ENCODE assay signal across 10 mouse cellular contexts in the genomic region with DNA sequence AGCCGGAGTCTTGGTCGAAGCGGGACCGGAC. TPM values are rescaled to one million over a fixed set of nuclear protein-coding genes. Genes with fewer than 3 reads are reported as not detected.
DNase-seq lines count a peak whose midpoint lies in the region; ATAC-seq and TF ChIP-seq lines count a peak whose summit lies in the region.
"Had no signal": no experiment of that assay in that cellular context is flagged by ENCODE, and none has a peak within 500 bp of the region (broad histone marks: within the 10 kb centered on the region; RNA-seq: fewer than 3 reads in every experiment).

A gene (minus strand): TSS at position 27 of the 31 bp plus-strand sequence.

- peak within 1 kb of the TSS; percentile 83 for H3K4me2 ChIP-seq in neural tube, embryonic 11.5 days (ENCODE audit: low read depth)
- peak within 1 kb of the TSS; percentile 71 for H3K4me2 ChIP-seq in liver, embryonic 11.5 days
- H3K4me2 ChIP-seq in stomach, embryonic 16.5 days (ENCODE audit: low read depth, low read length) = peak within 1 kb of the TSS; percentile 95

- H3K9me3 ChIP-seq in neural tube, embryonic 11.5 days (ENCODE audit: control insufficient read depth, low read length) = no peaks in the 10 kb centered on the region
- H3K9me3 ChIP-seq in liver, embryonic 11.5 days (ENCODE audit: control insufficient read depth, low read length) = no peaks in the 10 kb centered on the region
- no peaks in the 10 kb centered on the region for H3K9me3 ChIP-seq in stomach, embryonic 16.5 days (replicated peaks; ENCODE audit: control insufficient read depth, low read length)

- intact Hi-C loops in gastrocnemius, adult 2 months (cut with DNase I) = no loop called here

- peak within 1 kb of the TSS; percentile 42 for H3K9ac ChIP-seq in neural tube, embryonic 11.5 days (ENCODE audit: low read length)
- peak within 1 kb of the TSS; percentile 16; the same call in 1 of the 2 replicates for H3K9ac ChIP-seq in liver, embryonic 11.5 days (ENCODE audit: low read depth, low read length)
- H3K9ac ChIP-seq in stomach, embryonic 16.5 days (ENCODE audit: low read length) = peak within 1 kb of the TSS; percentile 70

- peak within 1 kb of the TSS; percentile 89 for H3K4me3 ChIP-seq in gastrocnemius, adult 2 months
- peak within 1 kb of the TSS; percentile 38 for H3K4me3 ChIP-seq in neural tube, embryonic 11.5 days (ENCODE audit: low read depth, low read length)
- H3K4me3 ChIP-seq in liver, embryonic 11.5 days (ENCODE audit: low read depth, low read length) = peak within 1 kb of the TSS; percentile 90
- peak within 1 kb of the TSS; percentile 54 for H3K4me3 ChIP-seq in stomach, embryonic 16.5 days (replicated peaks; ENCODE audit: low read length)

- DNase-seq in gastrocnemius, adult 2 months = no peak
- no peak for DNase-seq in gastrocnemius, adult 8-10 months (ENCODE audit: low spot score in 2 of 2)
- no peak for DNase-seq in neural tube, embryonic 11.5 days (ENCODE audit: low spot score)
- no peak for DNase-seq in neural tube, embryonic 10.5 days (ENCODE audit: extremely low spot score, low spot score)
- DNase-seq in liver, embryonic 11.5 days (ENCODE audit: low spot score) = no peak
- DNase-seq in spleen, adult 18-20 months = no peak
- no peak for DNase-seq in gastrocnemius, adult 18-20 months (ENCODE audit: low spot score)
- DNase-seq: gastrocnemius, postnatal 36 days had no signal

- no peak within 1 kb of the TSS for H3K27ac ChIP-seq in gastrocnemius, adult 2 months
- H3K27ac ChIP-seq in neural tube, embryonic 11.5 days (ENCODE audit: low read depth, low read length) = no peak within 1 kb of the TSS
- H3K27ac ChIP-seq in liver, embryonic 11.5 days (ENCODE audit: low read depth, low read length) = no peak within 1 kb of the TSS
- no peak within 1 kb of the TSS for H3K27ac ChIP-seq in stomach, embryonic 16.5 days (ENCODE audit: low read length)

- H3K27me3 ChIP-seq in neural tube, embryonic 11.5 days (ENCODE audit: control insufficient read depth, insufficient read depth, low read length) = peaks cover 50% of the 10 kb centered on the region
- H3K27me3 ChIP-seq in liver, embryonic 11.5 days (replicated peaks; ENCODE audit: control insufficient read depth, insufficient read depth, low read length) = peaks cover 64% of the 10 kb centered on the region
- H3K27me3 ChIP-seq in stomach, embryonic 16.5 days (ENCODE audit: control insufficient read depth, insufficient read depth, low read length) = peaks cover 46% of the 10 kb centered on the region

- no peak for TF ChIP-seq CTCF in gastrocnemius, adult 2 months (IDR thresholded peaks at IDR 0.05)

- ATAC-seq in neural tube, embryonic 11.5 days (ENCODE audit: insufficient read depth, low FRiP score, low TSS enrichment) = no peak
- no peak for ATAC-seq in liver, embryonic 11.5 days (replicated peaks; ENCODE audit: low FRiP score)
- no peak for ATAC-seq in stomach, embryonic 16.5 days (ENCODE audit: insufficient read depth, low FRiP score)

- no peaks in the 10 kb centered on the region for H3K36me3 ChIP-seq in neural tube, embryonic 11.5 days (ENCODE audit: control insufficient read depth, insufficient read depth, low read length)
- H3K36me3 ChIP-seq in liver, embryonic 11.5 days (ENCODE audit: control insufficient read depth, insufficient read depth, low read length) = no peaks in the 10 kb centered on the region
- H3K36me3 ChIP-seq in stomach, embryonic 16.5 days (ENCODE audit: control insufficient read depth, insufficient read depth, low read length) = no peaks in the 10 kb centered on the region

- WGBS in neural tube, embryonic 11.5 days = 0% methylated on average over 4 of the region's 4 CpGs
- WGBS in liver, embryonic 11.5 days = 4% methylated on average over 4 of the region's 4 CpGs
- WGBS in stomach, embryonic 16.5 days = 0% methylated on average over 3 of the region's 4 CpGs

- H3K4me1 ChIP-seq in neural tube, embryonic 11.5 days (ENCODE audit: control insufficient read depth, insufficient read depth, low read length) = peaks cover 12% of the 10 kb centered on the region; the same call in 1 of the 2 replicates
- peaks cover 12% of the 10 kb centered on the region for H3K4me1 ChIP-seq in liver, embryonic 11.5 days (replicated peaks; ENCODE audit: control insufficient read depth, insufficient read depth, low read length)
- H3K4me1 ChIP-seq in stomach, embryonic 16.5 days (ENCODE audit: control insufficient read depth, insufficient read depth, low read length) = peaks cover 26% of the 10 kb centered on the region

RNA-seq across cellular contexts. Expression of the gene that starts here (rescaled TPM):
- not detected for total RNA-seq in gastrocnemius, adult 2 months (2021)
- total RNA-seq in gastrocnemius, adult 8-10 months (2022) = not detected
- 0.31 and 0.35 TPM in 2 replicates for polyA plus RNA-seq in neural tube, embryonic 11.5 days (2014; fragmentation: Nextera tagmentation; extraction: Ambion mirVana)
- 0.04 and 0.18 TPM in 2 replicates for polyA plus RNA-seq in liver, embryonic 11.5 days (2014; fragmentation: Nextera tagmentation; extraction: Ambion mirVana)
- 0.96 and 1.6 TPM in 2 replicates for polyA plus RNA-seq in stomach, embryonic 16.5 days (2015; fragmentation: Nextera tagmentation; extraction: Ambion mirVana)
- not detected for total RNA-seq in gastrocnemius, adult 18-20 months (2021)
- total RNA-seq: adrenal gland, postnatal 14 days; gastrocnemius, postnatal 36 days had no signal

Comparison
In these comparisons a context has a peak if more than half of its experiments do, and no peak if none do; other contexts are left out.
1. H3K4me3 ChIP-seq: peak in every context shown above with its lines; median percentile 90 in liver, embryonic 11.5 days; 89 in gastrocnemius, adult 2 months; 54 in stomach, embryonic 16.5 days; 38 in neural tube, embryonic 11.5 days.
2. H3K9ac ChIP-seq: peak in every context shown above with its lines; median percentile 70 in stomach, embryonic 16.5 days; 42 in neural tube, embryonic 11.5 days; 16 in liver, embryonic 11.5 days.